Mouse (Mus musculus): Measurements from ENCODE around the gene Asb6.

Gene Asb6

GRCm38 (mm10) chr2:30796382-30796781 lies 33.8 kb downstream of the Asb6 start:
- in situ Hi-C loops (cut with MboI, MseI): no loop called here

- in situ Hi-C loops (cut with MboI, MseI): no loop called here
Observed at GRCm38 (mm10) chr2:30795889-30796275, 34.3 kb downstream of the Asb6 start.

- in situ Hi-C loops (cut with MboI, MseI): no loop called here
Observed at GRCm38 (mm10) chr2:30795271-30795888, 34.8 kb downstream of the Asb6 start.

- in situ Hi-C loops (cut with MboI, MseI): loop anchor here (5.0 kb wide), 1 partner anchor 342 kb away; no protein-coding TSS in a partner anchor
Observed at GRCm38 (mm10) chr2:30794179-30795108, 35.7 kb downstream of the Asb6 start.

- in situ Hi-C loops (cut with MboI, MseI): loop anchor here (5.0 kb wide), 1 partner anchor 340 kb away; no protein-coding TSS in a partner anchor
Observed at GRCm38 (mm10) chr2:30792061-30792460, 38.1 kb downstream of the Asb6 start.

- in situ Hi-C loops (cut with MboI, MseI): no loop called here
Observed at GRCm38 (mm10) chr2:30787466-30787865, 42.7 kb downstream of the Asb6 start.

- in situ Hi-C loops (cut with MboI, MseI): no loop called here
Observed at GRCm38 (mm10) chr2:30784078-30784994, 45.8 kb downstream of the Asb6 start.

- in situ Hi-C loops (cut with MboI, MseI): no loop called here
Observed at GRCm38 (mm10) chr2:30783346-30783745, 46.8 kb downstream of the Asb6 start.

- in situ Hi-C loops (cut with MboI, MseI): no loop called here
Observed at GRCm38 (mm10) chr2:30782312-30783290, 47.5 kb downstream of the Asb6 start.

GRCm38 (mm10) chr2:30779241-30779640 lies 50.9 kb downstream of the Asb6 start:
- in situ Hi-C loops (cut with MboI, MseI): no loop called here

- in situ Hi-C loops (cut with MboI, MseI): no loop called here
Observed at GRCm38 (mm10) chr2:30778235-30778634, 51.9 kb downstream of the Asb6 start.

- in situ Hi-C loops (cut with MboI, MseI): no loop called here
Observed at GRCm38 (mm10) chr2:30777266-30777665, 52.9 kb downstream of the Asb6 start.

- in situ Hi-C loops (cut with MboI, MseI): no loop called here
Observed at GRCm38 (mm10) chr2:30775955-30776354, 54.2 kb downstream of the Asb6 start.

- in situ Hi-C loops (cut with MboI, MseI): no loop called here
Observed at GRCm38 (mm10) chr2:30773313-30774005, 56.7 kb downstream of the Asb6 start.

All from T-helper 2 cell (primary cell).